Mouse (Mus musculus): Measurements from ENCODE around the gene Jakmip3.

DNA sequence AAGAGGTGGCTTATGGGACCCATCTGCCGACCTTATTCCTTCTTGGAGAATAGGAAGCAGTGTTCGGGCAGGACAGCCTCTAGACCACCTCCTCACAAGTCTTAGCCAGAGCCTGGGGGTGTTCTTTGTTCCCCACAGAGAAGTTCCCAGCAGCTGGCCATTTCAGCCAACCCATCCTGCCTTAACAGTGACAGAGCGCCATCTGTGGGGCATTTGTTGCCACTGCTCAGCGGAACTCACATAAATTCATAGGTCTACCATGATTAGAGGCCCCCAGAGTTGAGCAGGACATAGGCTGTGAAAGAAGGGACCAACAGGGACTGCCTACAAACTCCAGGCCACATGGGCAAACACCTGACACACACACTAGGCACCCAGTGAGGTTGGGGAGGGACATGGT, 122.9 kb downstream of the Jakmip3 start:
- TF ChIP-seq GATA1 (IDR thresholded peaks at IDR 0.05; ENCODE audit: low read length), result no peak
- TF ChIP-seq TAL1 (IDR thresholded peaks at IDR 0.05; ENCODE audit: low read length), result no peak
